Mouse (Mus musculus): ENCODE measurements around the gene Prkce. TPM values are rescaled to one million over a fixed set of nuclear protein-coding genes. Genes with fewer than 3 reads are reported as not detected.

The Prkce gene
- polyA plus RNA-seq, 1 experiment, result 21.8 TPM

- DNase-seq (ENCODE audit: low read depth), result no peak
- no peak for TF ChIP-seq CTCF (IDR thresholded peaks at IDR 0.05; ENCODE audit: borderline replicate concordance, extremely low read depth, insufficient read depth, insufficient read length)
- no peak for TF ChIP-seq POLR2A (IDR thresholded peaks at IDR 0.05; ENCODE audit: borderline replicate concordance, extremely low read depth, insufficient read depth, insufficient read length, poor library complexity, severe bottlenecking)
These were observed 116.2 kb downstream of the Prkce start for GRCm38 (mm10) chr17:86283741-86284140.

- no peak for DNase-seq (ENCODE audit: low read depth)
- TF ChIP-seq POLR2A (IDR thresholded peaks at IDR 0.05; ENCODE audit: borderline replicate concordance, extremely low read depth, insufficient read depth, insufficient read length, poor library complexity, severe bottlenecking) (no peak), CTCF (IDR thresholded peaks at IDR 0.05; ENCODE audit: borderline replicate concordance, extremely low read depth, insufficient read depth, insufficient read length) (no peak)
These were observed 117.5 kb downstream of the Prkce start for GRCm38 (mm10) chr17:86285058-86285457.

GRCm38 (mm10) chr17:86286747-86287271 is 119.2 kb downstream of the Prkce start:
- TF ChIP-seq CTCF (IDR thresholded peaks at IDR 0.05; ENCODE audit: borderline replicate concordance, extremely low read depth, insufficient read depth, insufficient read length) (no peak), POLR2A (IDR thresholded peaks at IDR 0.05; ENCODE audit: borderline replicate concordance, extremely low read depth, insufficient read depth, insufficient read length, poor library complexity, severe bottlenecking) (no peak)
- no peak for DNase-seq (ENCODE audit: low read depth)

- TF ChIP-seq CTCF (IDR thresholded peaks at IDR 0.05; ENCODE audit: borderline replicate concordance, extremely low read depth, insufficient read depth, insufficient read length) (no peak), POLR2A (IDR thresholded peaks at IDR 0.05; ENCODE audit: borderline replicate concordance, extremely low read depth, insufficient read depth, insufficient read length, poor library complexity, severe bottlenecking) (no peak)
- no peak for DNase-seq (ENCODE audit: low read depth)
These were observed 125.1 kb downstream of the Prkce start for GRCm38 (mm10) chr17:86292711-86293110.

GRCm38 (mm10) chr17:86293247-86293744 is 125.7 kb downstream of the Prkce start:
- TF ChIP-seq CTCF (IDR thresholded peaks at IDR 0.05; ENCODE audit: borderline replicate concordance, extremely low read depth, insufficient read depth, insufficient read length) (peak; percentile 45; the same call in 1 of the 2 replicates), POLR2A (IDR thresholded peaks at IDR 0.05; ENCODE audit: borderline replicate concordance, extremely low read depth, insufficient read depth, insufficient read length, poor library complexity, severe bottlenecking) (no peak)
- DNase-seq (ENCODE audit: low read depth), result peak; percentile 61

- no peak for TF ChIP-seq CTCF (IDR thresholded peaks at IDR 0.05; ENCODE audit: borderline replicate concordance, extremely low read depth, insufficient read depth, insufficient read length)
- no peak for TF ChIP-seq POLR2A (IDR thresholded peaks at IDR 0.05; ENCODE audit: borderline replicate concordance, extremely low read depth, insufficient read depth, insufficient read length, poor library complexity, severe bottlenecking)
- DNase-seq (ENCODE audit: low read depth), result no peak
These were observed 132.0 kb downstream of the Prkce start for GRCm38 (mm10) chr17:86299576-86299975.

GRCm38 (mm10) chr17:86300774-86301595 is 133.4 kb downstream of the Prkce start:
- DNase-seq (ENCODE audit: low read depth), result no peak
- no peak for TF ChIP-seq CTCF (IDR thresholded peaks at IDR 0.05; ENCODE audit: borderline replicate concordance, extremely low read depth, insufficient read depth, insufficient read length)
- no peak for TF ChIP-seq POLR2A (IDR thresholded peaks at IDR 0.05; ENCODE audit: borderline replicate concordance, extremely low read depth, insufficient read depth, insufficient read length, poor library complexity, severe bottlenecking)

GRCm38 (mm10) chr17:86302266-86302665 is 134.7 kb downstream of the Prkce start:
- DNase-seq (ENCODE audit: low read depth), result peak; percentile 44
- TF ChIP-seq CTCF (IDR thresholded peaks at IDR 0.05; ENCODE audit: borderline replicate concordance, extremely low read depth, insufficient read depth, insufficient read length), result no peak

GRCm38 (mm10) chr17:86302861-86303331 is 135.3 kb downstream of the Prkce start:
- TF ChIP-seq POLR2A (IDR thresholded peaks at IDR 0.05; ENCODE audit: borderline replicate concordance, extremely low read depth, insufficient read depth, insufficient read length, poor library complexity, severe bottlenecking) (no peak), CTCF (IDR thresholded peaks at IDR 0.05; ENCODE audit: borderline replicate concordance, extremely low read depth, insufficient read depth, insufficient read length) (no peak)
- DNase-seq (ENCODE audit: low read depth), result no peak

GRCm38 (mm10) chr17:86303401-86304243 is 136.0 kb downstream of the Prkce start:
- no peak for DNase-seq (ENCODE audit: low read depth)
- TF ChIP-seq CTCF (IDR thresholded peaks at IDR 0.05; ENCODE audit: borderline replicate concordance, extremely low read depth, insufficient read depth, insufficient read length), result no peak
- no peak for TF ChIP-seq POLR2A (IDR thresholded peaks at IDR 0.05; ENCODE audit: borderline replicate concordance, extremely low read depth, insufficient read depth, insufficient read length, poor library complexity, severe bottlenecking)

Measured in brain, embryonic 14.5 days (tissue).